ENCODE assay signal across 10 mouse cellular contexts in the genomic region with DNA sequence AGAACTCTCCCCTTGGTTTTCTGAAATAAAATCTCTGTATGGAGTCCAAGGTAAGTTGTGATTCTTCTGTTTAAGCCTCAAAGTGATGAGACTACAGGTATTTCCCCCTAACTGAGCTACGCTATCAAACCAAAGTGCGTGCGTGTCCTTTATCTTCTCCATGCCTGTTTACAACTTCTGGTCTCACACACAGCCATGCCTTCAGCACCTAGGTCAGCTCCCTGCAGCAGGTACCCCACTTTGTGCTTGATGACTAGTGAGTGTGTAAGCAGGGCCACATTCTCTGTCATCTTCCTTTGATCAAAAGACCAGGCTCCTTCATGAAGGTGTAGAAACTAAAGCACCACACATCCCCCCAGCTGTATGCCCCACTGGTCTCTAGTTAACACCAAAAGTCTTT. TPM values are rescaled to one million over a fixed set of nuclear protein-coding genes. Genes with fewer than 3 reads are reported as not detected.
A peak's percentile ranks its signal among the peaks of the same experiment; 100 is the strongest.
DNase-seq lines count a peak whose midpoint lies in the region; ATAC-seq lines count a peak whose summit lies in the region.
"Had no signal": no experiment of that assay in that cellular context is flagged by ENCODE, and none has a peak within 500 bp of the region (broad histone marks: within the 10 kb centered on the region; RNA-seq: fewer than 3 reads in every experiment).

No protein-coding gene starts in this region.

- peak; percentile 21 for DNase-seq in CD4-positive, CD25-positive, alpha-beta regulatory T cell, adult 2 months (ENCODE audit: low read depth, low spot score)
- DNase-seq in kidney, postnatal 4 days: peak; percentile 80 to 81
- no peak for DNase-seq in kidney, adult 8-10 months
- DNase-seq in retina, embryonic 14.5 days (ENCODE audit: low spot score): peak; percentile 24
- no peak for DNase-seq in cerebellum, postnatal 10 days
- DNase-seq in cerebellum, postnatal 14 days: no peak
- DNase-seq: right cerebral cortex, postnatal 14 days had no signal

- no peak for ATAC-seq in CD4-positive, CD25-positive, alpha-beta regulatory T cell, adult 4 months
- ATAC-seq in common myeloid progenitor, adult 5-6 weeks (replicated peaks; ENCODE audit: low read depth, poor library complexity, severe bottlenecking): 0 out of 2 replicates have a peak, but pooled peaks have one; percentile 54
- ATAC-seq: activated CD4-positive, CD25-positive, alpha-beta regulatory T cell, adult 4 months had no signal

RNA-seq across cellular contexts. Expression of gene Nsmce3, which starts 22.0 kb away (rescaled TPM):
- 1 to 10 TPM; 1.7 to 2.0 TPM for polyA plus RNA-seq in CD4-positive, CD25-positive, alpha-beta regulatory T cell, adult 4 months (2017; shearing (Covaris generic))
- total RNA-seq in common myeloid progenitor, adult 5-6 weeks (2017): 5.5 and 6.4 TPM in 2 replicates

Comparison
In these comparisons a context has a peak if more than half of its experiments do, and no peak if none do; other contexts are left out.
1. DNase-seq: peak in CD4-positive, CD25-positive, alpha-beta regulatory T cell, adult 2 months (single experiment), kidney, postnatal 4 days (2 of 2) and retina, embryonic 14.5 days (single experiment); none in kidney, adult 8-10 months (0 of 2), cerebellum, postnatal 10 days (0 of 2) and cerebellum, postnatal 14 days (0 of 2).